Mouse (Mus musculus) CD4-positive helper T cell, adult 2 months (primary cell): ENCODE results near the gene Rnf217.

Experiments
- DNase-seq: peaks from one replicate; pipeline ENCODE4 v3.0.0-alpha.2; 2012; ENCODE audit warnings: low read depth, missing footprints, low spot score

The Rnf217 gene

GRCm38 (mm10) chr10:31555433-31555960, 53.5 kb downstream of the Rnf217 start:
- DNase-seq = no peak

GRCm38 (mm10) chr10:31553302-31553701, 55.7 kb downstream of the Rnf217 start:
- no peak for DNase-seq

- DNase-seq = no peak
Observed at GRCm38 (mm10) chr10:31551850-31552249, 57.1 kb downstream of the Rnf217 start.

GRCm38 (mm10) chr10:31551362-31551761, 57.6 kb downstream of the Rnf217 start:
- no peak for DNase-seq

GRCm38 (mm10) chr10:31547156-31547555, 61.8 kb downstream of the Rnf217 start:
- DNase-seq = no peak

- DNase-seq = no peak
Observed at GRCm38 (mm10) chr10:31544149-31544942, 64.6 kb downstream of the Rnf217 start.

- no peak for DNase-seq
Observed at GRCm38 (mm10) chr10:31540518-31540917, 68.5 kb downstream of the Rnf217 start.

GRCm38 (mm10) chr10:31539351-31539750, 69.6 kb downstream of the Rnf217 start:
- DNase-seq = no peak

- no peak for DNase-seq
Observed at GRCm38 (mm10) chr10:31538721-31539120, 70.3 kb downstream of the Rnf217 start.

GRCm38 (mm10) chr10:31538243-31538642, 70.7 kb downstream of the Rnf217 start:
- no peak for DNase-seq

GRCm38 (mm10) chr10:31537213-31537612, 71.8 kb downstream of the Rnf217 start:
- no peak for DNase-seq

- DNase-seq = no peak
Observed at GRCm38 (mm10) chr10:31535046-31535445, 73.9 kb downstream of the Rnf217 start.

GRCm38 (mm10) chr10:31533270-31533826, 75.6 kb downstream of the Rnf217 start:
- no peak for DNase-seq

GRCm38 (mm10) chr10:31532782-31533181, 76.2 kb downstream of the Rnf217 start:
- DNase-seq = no peak

- DNase-seq = no peak
Observed at GRCm38 (mm10) chr10:31528297-31528984, 80.5 kb downstream of the Rnf217 start.

GRCm38 (mm10) chr10:31525705-31526104, 83.3 kb downstream of the Rnf217 start:
- no peak for DNase-seq

- DNase-seq = no peak
Observed at GRCm38 (mm10) chr10:31519420-31519819, 89.6 kb downstream of the Rnf217 start.

GRCm38 (mm10) chr10:31518210-31518609, 90.8 kb downstream of the Rnf217 start:
- no peak for DNase-seq

- DNase-seq = no peak
Observed at GRCm38 (mm10) chr10:31517192-31517591, 91.8 kb downstream of the Rnf217 start.

- no peak for DNase-seq
Observed at GRCm38 (mm10) chr10:31515897-31516296, 93.1 kb downstream of the Rnf217 start.

GRCm38 (mm10) chr10:31504134-31504551, 104.8 kb downstream of the Rnf217 start:
- DNase-seq = no peak

- no peak for DNase-seq
Observed at GRCm38 (mm10) chr10:31503542-31504133, 105.3 kb downstream of the Rnf217 start.
